Mouse (Mus musculus): ENCODE measurements around the gene Gm3286. TPM values are rescaled to one million over a fixed set of nuclear protein-coding genes. Genes with fewer than 3 reads are reported as not detected.
"Not testable (repeated sequence)": the region's sequence is repeated elsewhere in the genome, so short reads cannot be mapped to it uniquely, and the experiment has no call there.

Gene Gm3286
- not detected in 2 replicates for polyA plus RNA-seq (2012)

DNA sequence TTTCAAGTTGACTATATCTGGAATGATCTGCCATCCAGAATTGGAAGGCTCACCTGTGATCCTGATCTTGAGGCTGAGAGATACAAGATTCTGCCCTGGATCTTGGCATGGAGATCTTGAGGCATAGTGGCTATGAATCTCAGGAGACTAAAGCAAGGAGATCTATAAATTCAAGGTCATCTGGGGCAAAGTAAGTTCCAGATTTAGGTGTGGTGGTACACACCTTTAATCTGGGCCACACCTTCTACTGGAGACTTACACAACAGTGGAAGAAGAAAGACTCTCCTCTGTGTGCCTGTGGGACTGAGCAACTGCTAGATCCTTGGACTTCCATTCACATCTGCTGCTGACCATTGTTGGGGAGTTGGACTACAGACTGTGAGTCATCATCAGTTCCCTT lies at the start of gene Gm3286:
TSS of gene Gm3286 (plus strand) at position 301 of the 400 bp plus-strand sequence.
- TF ChIP-seq GATA1 (IDR thresholded peaks at IDR 0.05; ENCODE audit: low read length), result not testable (repeated sequence)

Other genes starting within 250 kb of the Gm3286 start
- gene Gm10424, start 238.0 kb upstream of the Gm3286 start, polyA plus RNA-seq (2012), result not detected in 2 replicates
- gene Gm3259, start 204.8 kb upstream of the Gm3286 start, polyA plus RNA-seq (2012), result not detected in 2 replicates
- gene D5Ertd577e, start 54.0 kb upstream of the Gm3286 start, polyA plus RNA-seq (2012), result not detected in 2 replicates
- not detected in 2 replicates for gene Gm7971, start 84.1 kb downstream of the Gm3286 start, polyA plus RNA-seq (2012)
- gene Gm7978, start 225.4 kb downstream of the Gm3286 start, polyA plus RNA-seq (2012), result not detected in 2 replicates
- not detected in 2 replicates for gene Gm7982, start 231.3 kb downstream of the Gm3286 start, polyA plus RNA-seq (2012)

All from G1E-ER4 (cell line).